Mouse (Mus musculus) colon, adult 2 months (tissue): ENCODE data around the gene E330021D16Rik. TPM values are rescaled to one million over a fixed set of nuclear protein-coding genes. Genes with fewer than 3 reads are reported as not detected.

ENCODE experiments used
- polyA plus RNA-seq: library from polyadenylated mRNA; depleted of rRNA; stranded (reverse); fragments of >200 nt; gene quantifications from 2 replicates; pipeline ENCODE4 v1.2.3, GENCODE M21; 2012; rRNA removed

Gene E330021D16Rik
- polyA plus RNA-seq = not detected in 2 replicates

DNA sequence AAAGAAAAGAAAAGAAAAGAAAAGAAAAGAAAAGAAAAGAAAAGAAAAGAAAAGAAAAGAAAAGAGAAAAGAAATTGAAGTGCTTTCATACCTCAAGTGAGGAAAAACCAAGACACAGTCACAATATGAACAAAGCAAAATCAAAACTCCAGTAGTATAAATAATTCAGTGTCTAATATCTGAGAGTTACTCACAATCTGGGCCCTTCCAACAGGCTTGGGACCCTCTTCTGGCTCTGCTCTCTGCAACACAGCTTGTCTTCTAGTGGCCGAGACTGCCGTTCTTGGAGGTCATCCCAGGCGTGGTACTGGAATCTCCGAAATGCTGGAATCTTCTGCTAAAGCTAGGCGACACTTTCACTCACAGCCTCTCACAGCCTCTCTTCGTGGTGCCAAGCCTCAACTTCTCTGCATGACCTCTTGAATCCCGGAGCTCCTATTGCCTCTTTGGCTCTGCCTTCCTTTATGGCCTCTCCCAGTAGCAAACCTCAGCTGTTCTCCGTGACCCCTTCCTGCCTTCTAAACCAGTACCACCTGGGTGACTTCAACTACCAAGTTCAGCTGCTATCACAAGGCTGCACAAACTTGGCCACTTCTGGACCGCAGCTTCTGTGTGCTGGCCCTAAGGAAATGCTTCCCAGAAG, at the start of gene E330021D16Rik:
TSS of gene E330021D16Rik (minus strand) at position 437 of the 643 bp plus-strand sequence.

Other genes starting within 250 kb of the E330021D16Rik start
- 0.03 and 0.10 TPM in 2 replicates for gene Grin2b, start 242.1 kb downstream of the E330021D16Rik start, polyA plus RNA-seq
- 0.09 TPM in 1 of 2 replicates, not detected in the other for gene Gm8994, start 88.0 kb downstream of the E330021D16Rik start, polyA plus RNA-seq
- gene Atf7ip, start 90.6 kb upstream of the E330021D16Rik start, polyA plus RNA-seq = 13.8 and 15.7 TPM in 2 replicates
- 41.7 and 49.9 TPM in 2 replicates for gene Plbd1, start 246.4 kb upstream of the E330021D16Rik start, polyA plus RNA-seq